Mouse (Mus musculus) layer of hippocampus, adult 9-10 months (tissue): ENCODE measurements around the gene Map2.

Source experiments
- DNase-seq: peaks from one replicate; pipeline ENCODE4 v3.0.0; 2022; ENCODE audit warnings: low spot score

Gene Map2

DNA sequence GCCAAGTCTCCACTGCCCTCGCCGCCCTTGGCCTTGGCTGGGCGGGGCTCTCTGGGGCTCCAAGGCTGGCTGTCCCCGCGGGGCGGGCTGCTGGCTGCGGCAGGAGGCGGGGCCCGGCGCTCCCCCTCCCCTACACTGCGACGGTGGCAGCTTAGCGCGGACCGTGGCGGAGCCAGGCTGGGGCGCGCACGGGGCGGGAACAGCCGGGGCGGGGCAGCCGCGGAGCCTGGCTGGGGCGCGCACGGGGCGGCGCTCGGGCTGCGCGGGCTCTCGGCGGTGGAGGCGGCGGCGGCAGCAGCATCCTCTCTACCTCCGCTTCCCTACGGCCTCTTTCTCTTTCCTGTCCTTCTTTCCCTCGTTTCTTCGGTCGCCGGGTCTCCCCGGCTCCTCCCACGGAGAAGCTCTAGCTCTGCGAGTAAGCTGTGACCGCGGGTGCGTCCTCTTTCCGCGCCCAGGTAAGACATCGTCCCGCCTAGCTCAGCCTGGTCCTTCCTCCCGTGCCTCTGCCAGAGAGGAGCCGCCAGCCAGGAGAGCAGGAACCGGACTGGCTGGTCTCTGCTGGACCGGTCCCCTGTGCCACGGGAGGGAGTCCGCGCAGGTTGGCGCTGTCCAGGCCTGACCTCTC is at the start of gene Map2:
Gene Map2, plus strand, starts transcription at position 233 of the 625 bp plus-strand sequence.
- DNase-seq, result no peak

DNA sequence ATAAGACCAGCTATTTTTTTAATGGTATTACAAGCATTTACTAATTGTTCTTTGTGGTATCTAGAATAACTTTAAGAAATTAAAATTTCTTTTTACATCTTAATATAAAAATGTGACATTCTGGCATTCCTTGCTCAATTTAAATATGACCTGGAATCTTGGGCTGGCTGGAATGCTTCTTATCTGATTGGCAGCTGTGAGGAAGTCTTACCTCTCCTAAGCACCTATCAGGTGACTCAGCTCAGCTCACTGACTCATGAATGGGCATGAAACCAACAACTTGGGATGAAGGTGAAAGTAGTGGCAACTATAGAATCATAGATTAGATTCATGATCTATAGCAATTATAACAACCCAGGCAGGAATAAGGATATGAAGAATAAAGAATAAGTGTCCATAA is 42.1 kb upstream of the Map2 start:
- DNase-seq, result no peak

DNA sequence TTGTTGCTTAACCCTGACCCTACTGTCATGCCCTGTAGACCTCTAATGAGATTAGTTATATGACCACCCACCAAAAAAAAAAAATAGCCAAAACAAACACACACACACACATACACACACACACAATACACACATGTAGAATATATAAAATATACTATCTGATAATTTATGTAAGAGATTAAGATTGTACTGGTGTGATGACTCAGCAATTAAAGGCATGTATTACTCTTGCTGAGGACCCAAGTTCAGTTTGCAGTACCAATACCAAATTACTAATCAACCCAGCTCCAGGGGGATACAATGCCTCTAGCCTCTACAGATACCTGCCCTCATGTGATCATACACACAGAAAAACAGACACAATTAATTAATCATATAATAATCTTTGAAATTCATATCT is 39.7 kb upstream of the Map2 start:
- DNase-seq, result no peak

DNA sequence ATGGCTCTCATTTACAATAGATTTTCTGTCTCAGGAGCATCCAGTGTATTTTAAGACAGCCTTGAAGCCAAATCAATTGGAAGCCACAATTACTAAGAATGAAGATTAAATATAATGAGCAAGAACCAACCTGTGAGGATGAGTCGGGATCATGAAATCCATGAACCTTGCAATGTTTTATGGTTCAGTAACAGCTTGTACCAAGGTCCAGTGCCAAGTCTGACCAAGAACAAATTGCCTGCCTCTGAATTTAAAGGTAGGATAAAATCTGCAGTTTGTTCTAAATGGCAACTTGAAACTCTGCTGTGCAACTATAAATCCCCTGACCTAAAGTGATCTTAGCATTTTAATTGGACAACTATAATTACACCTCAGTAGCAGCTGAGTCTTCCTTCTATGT is 34.4 kb upstream of the Map2 start:
- DNase-seq, result no peak

DNA sequence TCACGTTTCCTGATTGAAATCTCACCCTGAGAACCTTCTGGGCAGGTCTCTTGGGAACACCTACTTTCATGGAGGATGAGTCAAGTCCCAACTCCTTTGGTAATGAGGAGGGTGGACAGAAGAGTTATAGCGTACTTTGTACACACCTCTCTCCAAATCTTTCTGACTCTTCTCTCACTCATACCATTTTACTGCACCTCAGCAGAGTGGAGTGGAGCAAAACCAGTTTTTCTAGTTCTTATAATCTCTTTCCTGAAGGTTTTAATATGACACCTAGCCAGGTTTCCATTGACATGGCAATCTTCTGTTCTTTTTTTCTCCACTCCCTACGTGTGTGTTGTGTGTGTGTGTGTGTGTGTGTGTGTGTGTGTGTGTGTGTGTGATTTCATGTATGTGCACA is 29.9 kb upstream of the Map2 start:
- no peak for DNase-seq

DNA sequence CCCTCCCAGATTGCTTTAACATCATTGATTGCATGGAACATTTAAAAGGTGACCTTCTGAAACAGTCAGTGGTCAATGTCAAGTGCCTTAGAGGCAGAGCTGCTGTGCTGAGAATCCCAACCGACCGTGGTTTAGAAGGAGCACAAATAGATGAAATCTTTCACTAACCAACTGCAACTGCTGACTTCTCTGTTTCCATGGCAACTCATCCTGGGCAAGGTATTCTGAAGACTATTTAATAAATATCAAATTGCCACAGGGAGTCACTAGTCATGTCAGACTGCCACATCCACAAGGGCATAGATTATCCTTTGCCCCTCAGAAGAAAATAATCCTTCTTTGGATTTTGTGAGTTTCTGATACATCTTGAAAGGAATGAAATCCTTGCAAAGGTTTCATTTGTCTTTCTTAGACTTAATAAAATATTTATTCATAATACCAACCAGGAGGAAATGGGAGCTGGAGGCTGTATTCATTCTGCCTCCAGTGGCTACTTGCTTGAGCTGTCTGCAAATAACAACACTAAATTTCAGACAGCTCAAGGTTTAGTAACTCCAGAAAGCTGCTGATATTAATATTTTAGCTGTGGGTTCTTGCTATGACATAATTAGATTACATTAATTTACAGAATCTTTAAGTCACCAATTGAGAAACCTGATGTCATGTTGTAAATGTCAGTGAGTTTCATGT is 26.1 kb upstream of the Map2 start:
- DNase-seq, result no peak

DNA sequence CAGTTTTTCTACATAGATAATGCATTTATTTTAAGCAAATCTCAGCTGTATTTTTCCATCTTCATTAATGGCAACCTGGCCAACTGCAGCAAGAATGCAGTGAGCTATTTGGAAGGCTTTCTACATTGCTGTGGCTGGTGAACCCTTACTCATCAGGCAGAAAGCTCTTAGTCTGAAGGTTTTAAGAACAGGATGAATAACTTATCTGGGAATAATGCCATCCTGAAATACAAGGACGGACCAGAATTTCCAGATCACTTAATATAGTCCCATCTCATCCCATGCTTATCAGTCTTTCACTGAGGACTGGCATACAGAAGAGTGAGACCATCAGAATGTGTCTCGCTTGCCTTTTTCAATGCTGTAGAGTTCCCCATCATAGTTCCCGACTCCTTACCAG is 24.3 kb upstream of the Map2 start:
- DNase-seq, result no peak

DNA sequence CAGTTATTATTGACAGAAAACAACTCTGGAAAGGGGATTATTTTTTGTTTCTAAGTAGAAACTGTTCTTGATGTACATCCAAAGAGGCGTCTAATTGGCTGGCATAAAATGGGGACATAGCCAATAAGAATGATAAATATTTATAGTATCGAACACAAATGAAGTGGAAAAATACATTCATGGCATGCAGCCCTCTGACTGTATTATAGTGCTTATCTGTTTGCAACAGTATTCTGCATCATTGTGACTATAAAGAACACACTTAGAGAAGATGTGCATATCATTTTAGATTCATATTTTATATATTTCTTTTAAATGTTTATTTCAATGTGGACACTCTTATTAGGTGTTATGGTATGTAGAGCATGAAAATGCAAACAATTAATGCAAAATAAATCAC is 17.9 kb upstream of the Map2 start:
- no peak for DNase-seq

DNA sequence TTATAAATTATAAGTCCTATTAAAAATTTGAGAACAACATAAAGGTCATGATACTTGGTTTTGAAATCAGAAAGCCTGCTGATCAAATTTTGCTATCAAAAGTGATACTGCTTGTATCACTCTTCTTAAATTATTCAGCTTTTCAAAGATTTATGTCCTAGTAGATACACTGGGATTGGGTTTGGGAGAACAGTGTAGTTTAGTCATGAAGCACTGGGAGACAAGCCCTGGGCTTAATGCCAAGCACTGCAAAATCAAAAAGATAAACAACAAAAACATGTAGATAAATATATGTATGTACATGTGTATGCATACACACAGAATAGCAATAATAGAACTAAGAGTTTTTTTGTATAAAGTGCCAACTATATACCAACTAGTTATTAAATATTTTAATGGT is 17.5 kb upstream of the Map2 start:
- no peak for DNase-seq

DNA sequence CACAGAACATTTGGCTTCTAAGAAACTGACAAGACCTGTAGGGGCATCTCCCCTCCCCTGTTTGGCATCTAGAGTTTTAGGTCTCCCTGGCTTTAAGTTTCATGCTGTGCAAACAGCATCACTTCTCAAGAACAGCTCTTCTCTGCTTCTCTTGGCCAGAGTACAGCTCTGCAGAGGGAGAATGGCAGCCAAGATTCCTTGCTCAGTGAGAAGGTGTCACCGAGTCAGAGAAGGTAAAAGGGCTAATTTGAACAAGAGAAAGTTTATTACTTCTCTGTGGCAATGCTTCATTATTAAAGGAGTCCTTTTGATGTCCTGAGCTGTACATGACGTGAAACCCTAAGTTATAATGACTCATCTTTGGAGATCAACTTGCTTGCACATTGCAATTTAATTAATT is 10.4 kb upstream of the Map2 start:
- no peak for DNase-seq

DNA sequence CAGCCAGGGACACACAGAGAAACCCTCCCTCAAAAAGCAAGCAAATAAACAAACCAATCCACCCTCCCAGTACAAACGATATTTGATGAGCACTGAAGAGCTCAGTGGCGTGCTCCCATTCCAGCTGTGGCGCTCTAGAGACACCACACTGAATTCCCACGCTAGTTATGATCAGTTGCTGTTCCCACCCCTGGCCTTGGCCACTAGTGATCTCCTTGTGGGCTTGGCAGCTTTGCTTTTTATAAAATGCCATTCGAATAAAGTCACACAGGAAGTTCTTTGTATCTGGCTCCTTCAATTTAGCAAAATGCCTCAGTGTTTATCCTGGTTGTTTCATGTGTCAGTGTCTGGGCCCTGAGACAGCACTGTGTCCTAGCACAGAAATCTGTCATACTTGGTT is 6.4 kb upstream of the Map2 start:
- no peak for DNase-seq

DNA sequence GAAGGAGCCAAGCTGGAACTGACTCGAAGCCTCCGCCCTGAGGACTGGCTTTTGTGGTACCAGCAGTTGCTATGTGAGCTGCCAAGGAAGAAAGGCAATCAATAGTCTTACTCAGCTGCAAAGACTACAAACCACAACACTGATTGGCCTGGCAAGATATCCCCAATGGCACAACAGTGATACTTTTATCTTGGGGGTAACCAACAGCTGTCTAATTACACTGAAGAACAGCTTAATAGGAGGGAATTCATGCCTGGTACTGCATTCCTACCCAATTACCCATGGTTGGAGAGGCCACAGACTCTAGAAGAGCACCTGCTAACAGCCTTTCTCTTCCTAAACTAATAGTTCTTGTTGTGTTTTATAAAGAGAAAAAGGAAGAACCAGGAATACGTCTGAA is 2.9 kb upstream of the Map2 start:
- DNase-seq, result no peak

DNA sequence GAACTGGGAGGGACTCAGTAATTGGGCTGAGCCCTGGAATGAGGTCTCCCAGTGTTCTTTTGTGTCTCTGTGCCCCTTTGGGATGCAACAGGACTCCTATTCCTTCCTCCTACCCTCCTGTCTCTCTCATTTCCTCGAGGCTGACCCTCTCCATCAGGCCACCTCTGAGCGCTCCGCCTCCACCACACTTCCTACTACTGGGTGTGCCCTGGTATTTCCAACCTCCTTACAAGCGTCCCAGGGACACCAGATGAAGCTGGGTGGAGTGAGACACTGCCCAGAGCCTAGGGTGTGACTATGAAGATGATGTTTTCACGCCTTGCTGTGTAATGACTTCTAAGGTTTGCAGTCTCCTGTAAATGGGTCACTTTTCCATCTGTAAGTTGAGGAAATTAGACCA is 1.4 kb upstream of the Map2 start:
- no peak for DNase-seq

DNA sequence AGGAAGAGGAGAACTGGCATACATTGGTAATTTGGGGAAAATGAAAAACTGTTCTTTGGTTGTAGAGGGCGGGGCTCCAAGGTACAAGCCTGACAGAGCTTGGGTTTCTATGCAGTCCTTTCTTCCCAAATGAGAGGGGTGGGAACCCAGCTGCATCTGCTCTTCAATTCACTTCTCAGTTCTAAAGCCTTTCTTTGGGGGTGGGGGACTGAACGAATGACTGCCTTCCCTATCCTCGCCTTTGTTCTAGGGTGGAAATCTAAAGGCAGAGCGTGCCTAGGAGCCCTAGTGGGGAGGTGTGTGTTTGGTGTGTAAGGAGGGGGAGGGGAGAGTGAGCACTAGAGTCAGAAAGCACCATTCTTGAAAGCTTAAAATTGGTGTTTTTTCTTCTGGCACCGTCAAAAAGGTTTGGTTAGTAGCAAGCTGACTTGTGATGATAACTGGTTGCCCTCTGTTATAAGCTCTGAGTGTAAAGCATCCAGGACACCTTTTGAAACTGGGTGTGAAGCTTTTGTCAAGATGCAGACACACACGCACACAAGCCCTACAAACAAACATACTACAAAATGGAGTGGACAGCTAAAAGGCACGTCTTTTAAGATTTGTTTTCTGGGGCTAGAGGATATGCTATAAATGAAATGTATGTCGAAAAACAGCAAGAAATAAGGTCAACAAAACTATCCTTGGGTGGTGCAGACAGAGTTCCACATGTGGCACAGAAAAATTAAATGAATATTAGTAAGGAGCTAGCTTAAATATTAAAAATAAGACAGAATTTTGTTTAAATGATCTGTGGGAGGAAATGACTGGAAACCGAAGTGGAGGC is 1.2 kb downstream of the Map2 start:
- no peak for DNase-seq

DNA sequence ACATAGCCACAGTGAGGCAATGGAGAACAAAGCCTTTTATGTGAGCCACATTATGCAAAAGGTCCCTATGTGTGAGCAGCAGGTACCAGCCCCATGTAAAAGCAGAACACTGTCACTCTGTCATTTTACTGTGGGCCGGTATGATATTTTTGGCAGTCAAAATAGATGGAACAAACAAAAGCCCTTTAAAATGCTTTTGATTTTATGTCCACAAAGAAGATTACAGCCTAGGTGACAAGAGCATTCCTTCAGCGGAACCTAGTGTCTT is 1.7 kb downstream of the Map2 start:
- DNase-seq, result no peak

DNA sequence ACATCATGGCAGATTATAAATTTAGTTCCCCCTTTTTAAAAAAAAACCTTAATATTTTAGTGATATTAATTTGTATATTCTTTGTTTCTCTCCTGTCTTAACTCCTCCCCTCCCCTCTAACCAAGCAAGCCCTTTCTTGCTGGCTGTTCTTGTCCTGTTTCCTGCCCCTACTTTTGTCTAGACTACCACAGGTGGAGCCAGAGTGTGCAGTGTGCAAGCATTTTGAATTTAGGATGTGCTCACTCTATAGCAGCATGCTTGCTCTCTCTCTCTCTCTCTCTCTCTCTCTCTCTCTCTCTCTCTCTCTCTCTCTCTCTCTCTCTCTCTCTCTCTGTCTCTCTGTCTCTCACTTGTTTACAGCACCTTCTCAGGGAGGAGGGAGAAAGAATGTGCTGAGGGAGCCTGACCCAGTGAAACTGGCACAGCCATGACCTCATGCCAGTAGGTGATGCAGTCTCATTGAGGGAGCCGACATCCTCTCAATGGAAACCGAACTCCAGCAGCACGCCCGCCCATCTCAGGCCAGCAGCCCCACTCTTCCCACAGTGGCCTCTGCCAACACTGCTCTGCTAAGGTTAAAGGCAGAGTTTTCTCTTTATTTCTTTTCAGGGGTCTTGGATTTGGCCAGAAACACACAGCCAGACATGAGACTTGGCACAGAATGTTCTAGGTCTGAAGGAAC is 2.6 kb downstream of the Map2 start:
- no peak for DNase-seq

DNA sequence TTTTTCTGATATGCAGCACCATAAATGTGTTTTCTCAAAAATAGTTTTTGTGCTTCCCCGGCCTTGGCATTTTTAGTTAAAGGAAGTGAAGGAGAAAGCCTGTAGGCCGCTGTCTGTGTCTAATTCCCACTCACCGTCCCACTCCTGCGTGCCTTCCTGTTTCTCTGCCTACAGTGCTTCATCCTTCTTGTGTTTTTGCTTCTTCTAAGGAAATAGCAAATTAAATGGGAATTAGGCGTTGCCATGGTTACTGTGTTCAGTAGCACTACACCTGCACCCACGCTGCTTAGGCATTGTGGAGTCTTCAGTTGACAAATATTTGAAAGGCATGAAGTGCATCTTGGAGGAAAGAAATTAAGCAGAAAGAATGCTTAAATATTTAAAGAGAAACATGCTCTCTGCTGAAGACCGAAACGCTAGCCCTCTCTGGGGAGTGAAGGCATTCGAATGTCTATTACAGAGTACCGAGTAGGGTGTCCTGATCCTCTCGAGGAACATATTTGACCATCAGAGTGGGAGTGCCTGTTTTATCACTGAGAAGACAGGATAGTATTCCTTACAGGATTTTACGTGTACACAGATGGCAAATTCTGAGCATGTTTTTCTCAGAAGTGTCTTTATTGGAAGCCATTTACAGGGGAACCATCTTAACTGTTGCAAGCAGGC is 12.1 kb downstream of the Map2 start:
- no peak for DNase-seq

DNA sequence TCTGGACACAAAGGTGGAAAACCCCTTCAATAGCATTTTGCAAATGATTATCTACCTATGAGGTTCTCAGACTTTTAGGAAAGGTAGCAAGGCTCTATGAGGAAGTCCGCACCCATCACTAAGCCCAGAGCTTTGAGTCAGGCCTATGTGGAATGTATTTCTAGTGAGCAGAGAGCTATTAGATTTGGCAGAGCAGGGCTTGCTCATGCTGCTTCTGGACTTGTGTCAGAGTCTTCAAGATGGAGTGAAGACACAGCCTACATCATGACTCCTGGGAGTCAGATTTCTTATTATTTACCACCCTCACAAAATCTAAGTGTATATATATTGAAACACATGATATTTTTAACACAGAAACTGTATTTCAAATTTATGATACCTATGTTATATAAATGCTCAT is 17.3 kb downstream of the Map2 start:
- no peak for DNase-seq

DNA sequence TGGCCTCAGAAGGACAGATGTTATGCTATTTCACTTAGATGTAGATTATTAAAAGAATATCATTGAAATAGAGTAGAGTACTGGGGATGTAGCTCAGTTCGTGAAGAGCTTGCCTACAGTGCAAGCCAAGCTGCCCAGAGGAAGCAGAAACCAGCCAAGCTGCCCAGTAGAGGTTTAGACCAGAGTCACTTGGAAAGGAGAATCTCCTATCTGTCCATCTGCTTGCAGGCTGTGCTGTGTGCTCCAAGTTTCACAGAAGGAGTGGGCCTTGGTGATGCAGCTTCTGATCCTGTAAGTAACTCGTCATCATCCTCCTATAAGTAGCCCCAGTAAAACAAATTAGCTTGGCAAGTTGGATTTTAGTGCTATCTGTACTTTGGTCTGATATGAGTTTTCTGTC is 17.8 kb downstream of the Map2 start:
- no peak for DNase-seq

DNA sequence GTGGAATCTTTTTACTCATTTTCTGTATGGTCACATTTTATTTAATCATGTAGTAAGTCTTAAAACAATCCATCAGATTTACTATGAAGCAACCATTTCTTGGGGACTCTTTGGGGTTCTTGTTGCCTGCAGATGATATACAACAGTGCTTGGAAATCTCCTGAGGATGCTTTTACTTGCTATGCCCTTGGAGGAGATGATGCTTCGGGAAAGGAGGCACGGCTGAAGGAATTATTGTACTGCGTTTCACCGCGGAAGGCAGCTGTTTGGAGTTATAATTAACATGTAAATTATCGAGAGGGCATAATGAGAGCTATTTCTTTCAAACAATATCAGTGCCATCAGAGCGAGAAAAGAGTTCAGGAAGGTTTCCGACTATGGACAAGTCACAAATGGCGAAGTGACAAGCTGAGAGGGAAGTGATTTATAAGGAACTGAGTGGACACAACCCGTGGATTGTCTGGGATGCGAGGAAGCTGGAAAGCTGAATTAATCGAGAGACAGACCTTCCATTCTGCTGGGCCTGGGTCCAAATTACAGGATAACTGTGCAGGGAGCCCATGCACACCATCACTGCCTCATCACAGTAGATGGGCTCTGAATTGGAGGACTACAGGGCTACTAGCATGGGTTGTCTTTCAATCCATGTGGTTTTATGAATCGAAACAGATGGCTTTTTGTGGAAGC is 20.1 kb downstream of the Map2 start:
- DNase-seq, result no peak

DNA sequence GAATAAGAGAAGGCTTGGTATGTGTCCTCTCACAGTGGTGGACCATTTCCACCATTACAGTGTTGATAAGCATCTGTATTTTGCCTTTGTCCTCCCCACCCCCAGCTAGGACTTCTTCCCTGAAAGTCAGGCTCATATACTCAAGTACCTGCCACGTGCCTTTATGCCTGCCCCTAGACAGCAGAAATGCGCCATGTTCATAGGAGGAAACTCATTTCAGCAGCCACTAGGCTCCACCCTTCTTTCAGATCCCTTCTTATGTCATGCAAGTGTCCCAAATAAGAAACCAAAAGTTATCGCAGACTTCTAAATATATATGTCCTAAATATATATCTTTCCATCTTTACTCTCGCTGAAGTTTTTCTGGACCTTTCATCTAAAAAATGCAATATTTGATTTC is 21.2 kb downstream of the Map2 start:
- DNase-seq, result no peak

DNA sequence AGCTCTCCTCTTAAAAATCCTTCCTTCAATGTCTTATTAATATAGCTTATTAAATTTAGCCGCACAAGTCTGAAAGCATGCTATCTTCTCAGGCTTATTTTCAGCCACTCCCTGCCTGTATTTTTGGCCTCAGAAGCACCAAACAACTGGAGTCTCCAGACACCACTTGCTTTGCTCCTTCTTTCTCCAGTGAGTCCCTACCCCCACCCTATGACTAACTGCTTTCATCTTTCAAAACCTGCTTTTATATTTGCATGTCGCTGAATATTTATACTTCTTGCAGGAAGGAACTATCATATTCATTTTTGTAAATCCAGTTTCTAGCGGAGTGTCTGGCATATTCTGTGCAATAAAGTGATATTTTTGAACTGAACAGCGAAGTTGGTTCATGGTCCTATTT is 21.6 kb downstream of the Map2 start:
- DNase-seq, result no peak
